Mouse (Mus musculus): Measurements from ENCODE around the gene Nrg3. TPM values are rescaled to one million over a fixed set of nuclear protein-coding genes. Genes with fewer than 3 reads are reported as not detected.
"Not testable (repeated sequence)": the region's sequence is repeated elsewhere in the genome, so short reads cannot be mapped to it uniquely, and the experiment has no call there.

Gene Nrg3
- polyA plus RNA-seq, 1 experiment: 0.05 TPM

- DNase-seq (ENCODE audit: low read depth, low spot score): no peak
- 33% methylated on average over 1 of the region's 1 CpGs for WGBS
These were observed 217.5 kb downstream of the Nrg3 start for GRCm38 (mm10) chr14:39255391-39255790.

- 55% methylated on average over 2 of the region's 2 CpGs for WGBS
- DNase-seq (ENCODE audit: low read depth, low spot score): no peak
These were observed 232.6 kb downstream of the Nrg3 start for GRCm38 (mm10) chr14:39240267-39240666.

GRCm38 (mm10) chr14:39211472-39211871 lies 261.4 kb downstream of the Nrg3 start:
- no peak for DNase-seq (ENCODE audit: low read depth, low spot score)

DNA sequence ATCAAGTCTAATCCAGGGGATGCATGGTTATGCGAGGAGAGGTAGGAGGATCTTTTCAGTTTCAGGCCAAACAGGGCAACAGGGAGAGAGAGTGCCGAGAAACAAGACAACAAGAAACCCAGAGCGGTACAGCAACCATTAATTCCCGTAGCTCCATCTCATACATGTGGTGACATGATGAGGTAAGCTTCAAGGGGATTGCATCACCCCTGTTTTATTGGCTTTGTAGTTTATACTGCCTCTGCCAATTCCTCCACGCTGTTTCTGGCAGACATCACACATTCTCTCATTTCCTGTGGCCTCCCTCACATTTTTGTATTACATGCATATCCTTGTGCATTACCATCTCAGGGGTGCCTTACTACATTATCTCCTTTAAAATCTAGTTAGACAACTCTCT lies 280.9 kb downstream of the Nrg3 start:
- 63% methylated on average over 5 of the region's 5 CpGs for WGBS
- no peak for DNase-seq (ENCODE audit: low read depth, low spot score)

More at GRCm38 (mm10) chr14:39211472-39211871, 261.4 kb downstream of the Nrg3 start:
- 71% methylated on average over 1 of the region's 1 CpGs for WGBS

DNA sequence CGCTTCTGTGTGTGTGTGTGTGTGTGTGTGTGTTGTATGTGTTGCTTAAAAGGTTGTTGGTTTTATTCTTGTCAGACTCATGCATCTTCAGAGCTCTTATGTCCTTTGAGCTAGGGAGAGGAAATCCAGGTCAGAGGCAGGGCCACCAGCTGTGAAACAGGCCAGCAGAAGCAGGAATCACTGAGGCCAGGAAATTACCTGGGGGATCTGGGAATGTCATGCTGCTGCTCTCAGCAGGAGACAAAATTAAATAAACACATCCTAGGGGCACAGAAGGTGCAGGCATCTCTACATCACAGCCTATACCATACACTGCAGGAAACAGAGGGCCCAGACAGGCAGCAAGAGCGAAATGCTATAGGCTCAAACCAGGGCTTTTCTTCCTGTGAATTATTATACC lies 299.2 kb downstream of the Nrg3 start:
- 71% methylated on average over 2 of the region's 2 CpGs for WGBS

DNA sequence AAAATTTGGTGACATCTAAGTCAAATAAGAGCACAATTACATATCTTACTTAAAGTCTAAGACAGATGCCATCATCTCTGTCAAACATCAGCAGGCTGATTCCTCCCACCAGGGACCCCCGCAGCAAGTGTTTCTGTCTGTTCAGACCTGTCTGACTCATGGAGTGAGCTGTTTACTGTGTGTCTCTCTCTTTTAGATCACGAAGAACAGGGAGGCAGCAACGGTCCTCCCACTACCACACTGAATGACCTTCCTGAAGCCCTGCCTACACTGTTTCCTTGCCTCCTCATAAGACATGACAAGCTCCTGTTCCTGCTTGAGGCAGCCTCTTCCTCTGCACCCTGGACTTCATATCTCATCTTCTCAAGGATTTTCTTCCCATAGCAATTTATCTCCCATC lies 312.7 kb downstream of the Nrg3 start:
- 57% methylated on average over 3 of the region's 3 CpGs for WGBS
- DNase-seq (ENCODE audit: low read depth, low spot score): no peak

More for the DNA sequence above, 299.2 kb downstream of the Nrg3 start:
- DNase-seq (ENCODE audit: low read depth, low spot score): no peak

DNA sequence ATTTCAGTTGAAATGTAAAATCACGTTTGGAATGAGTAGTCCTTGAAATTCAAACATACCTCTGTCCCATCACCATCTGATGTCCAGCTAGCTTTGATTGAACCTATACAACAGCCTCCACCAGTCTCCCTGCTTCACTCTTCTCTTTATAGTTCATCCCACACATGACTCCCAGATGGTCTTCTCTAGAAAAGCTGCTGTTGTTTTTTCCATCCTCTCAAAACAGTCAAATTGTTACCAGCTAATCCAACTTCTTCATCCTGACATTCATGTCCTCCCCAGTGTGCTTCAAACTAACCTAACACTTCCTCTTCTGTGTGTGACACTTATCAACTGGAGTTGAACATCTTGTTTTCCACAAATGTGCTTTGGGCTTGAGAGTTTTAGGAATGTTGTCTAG lies 317.4 kb downstream of the Nrg3 start:
- no peak for DNase-seq (ENCODE audit: low read depth, low spot score)
- WGBS: 27% methylated on average over 1 of the region's 1 CpGs

DNA sequence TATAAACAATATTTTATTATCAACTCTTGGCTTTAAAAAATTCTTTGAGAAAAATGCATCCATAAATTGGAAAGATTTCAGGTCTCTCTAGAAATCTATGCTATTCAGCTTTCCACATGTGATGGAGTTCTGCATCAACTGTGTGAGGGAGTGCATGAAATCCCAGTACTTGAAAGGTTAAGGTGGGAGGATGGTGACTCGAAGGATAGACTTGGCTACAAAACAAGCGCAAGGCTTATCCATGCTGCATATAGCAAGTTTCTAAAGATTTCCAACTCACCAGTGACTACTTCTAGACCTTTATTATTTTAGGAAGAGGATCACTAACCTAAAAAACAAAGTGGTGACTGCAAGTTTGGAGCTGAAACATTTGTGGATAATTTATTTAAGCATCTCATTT lies 343.1 kb downstream of the Nrg3 start:
- 78% methylated on average over 2 of the region's 2 CpGs for WGBS
- no peak for DNase-seq (ENCODE audit: low read depth, low spot score)

- 37% methylated on average over 3 of the region's 3 CpGs for WGBS
- DNase-seq (ENCODE audit: low read depth, low spot score): no peak
These were observed 354.9 kb downstream of the Nrg3 start for GRCm38 (mm10) chr14:39117977-39118376.

DNA sequence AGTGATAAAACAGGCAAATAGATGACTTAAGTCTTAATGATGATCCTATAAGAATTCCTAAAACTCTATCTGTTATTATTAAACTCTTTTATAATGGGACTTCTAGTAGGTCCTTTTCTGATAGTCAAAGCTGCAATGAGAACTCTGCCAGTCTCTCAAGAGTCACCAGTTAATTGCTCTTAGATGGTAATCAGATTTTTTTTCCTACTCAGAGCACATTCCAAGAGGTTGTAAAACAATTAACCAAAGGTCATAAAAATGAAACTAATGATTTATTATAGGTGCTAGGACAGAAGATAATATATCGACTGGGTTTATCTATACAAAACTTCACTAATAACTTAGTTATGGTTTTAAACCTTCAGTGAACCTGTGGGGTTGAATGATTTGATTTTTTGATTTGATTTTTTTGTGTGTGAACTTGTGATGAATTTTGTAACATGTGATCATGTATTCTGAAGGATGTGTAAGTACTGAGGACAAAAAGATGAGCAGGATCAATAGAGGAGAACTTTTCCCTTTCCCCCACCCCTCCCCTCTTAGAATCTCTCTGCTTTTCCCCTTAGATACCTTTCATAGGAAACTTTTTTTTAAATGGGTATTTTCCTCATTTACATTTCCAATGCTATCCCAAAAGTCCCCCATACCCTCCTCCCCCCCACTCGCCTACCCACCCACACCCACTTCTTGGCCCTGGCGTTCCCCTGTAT lies 356.2 kb downstream of the Nrg3 start:
- DNase-seq (ENCODE audit: low read depth, low spot score): not testable (repeated sequence)
- WGBS: 40% methylated on average over 3 of the region's 3 CpGs

- WGBS: 59% methylated on average over 3 of the region's 3 CpGs
- DNase-seq (ENCODE audit: low read depth, low spot score): no peak
These were observed 363.3 kb downstream of the Nrg3 start for GRCm38 (mm10) chr14:39109566-39109965.

DNA sequence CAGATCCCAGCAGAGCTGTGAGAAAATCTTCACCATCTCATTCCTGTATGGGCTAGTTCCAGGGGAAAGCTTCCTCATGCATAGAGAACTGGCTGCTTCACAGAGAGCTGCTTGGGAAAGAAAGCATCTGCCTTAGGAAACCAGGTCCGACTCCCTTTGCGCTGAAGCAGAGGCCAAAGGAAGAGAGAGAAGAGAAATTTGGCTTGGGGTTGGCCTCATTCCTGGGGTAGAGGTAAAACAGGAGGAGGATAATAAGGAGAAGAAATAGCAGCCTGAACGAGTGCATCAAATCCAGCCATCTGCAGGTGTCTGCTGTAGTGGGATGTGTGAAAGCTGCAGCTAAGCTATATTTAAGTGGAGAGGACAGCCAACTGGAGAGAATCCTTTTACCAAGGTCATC lies 366.1 kb downstream of the Nrg3 start:
- DNase-seq (ENCODE audit: low read depth, low spot score): no peak
- WGBS: 79% methylated on average over 3 of the region's 3 CpGs

GRCm38 (mm10) chr14:39095219-39095618 lies 377.7 kb downstream of the Nrg3 start:
- 61% methylated on average over 1 of the region's 1 CpGs for WGBS
- no peak for DNase-seq (ENCODE audit: low read depth, low spot score)

GRCm38 (mm10) chr14:39079461-39079860 lies 393.4 kb downstream of the Nrg3 start:
- WGBS: 27% methylated on average over 1 of the region's 1 CpGs

DNA sequence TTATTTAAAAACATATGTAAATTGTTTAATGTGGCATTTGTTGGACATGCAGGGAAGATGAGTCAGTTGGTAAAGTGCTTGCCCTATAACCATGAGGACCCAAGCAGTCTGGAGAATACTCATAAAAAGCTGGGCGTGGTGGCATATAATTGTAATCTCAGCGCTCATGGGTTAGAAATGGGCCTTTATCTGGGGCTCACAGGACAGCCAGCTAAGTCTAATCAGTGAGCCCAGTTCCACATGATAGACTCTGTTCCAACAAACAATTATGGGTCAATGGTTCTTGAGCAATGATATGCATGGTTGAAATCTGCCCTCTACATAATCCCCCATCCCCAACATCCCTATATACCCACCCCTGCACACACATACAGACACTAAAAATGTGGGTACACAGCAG lies 421.3 kb downstream of the Nrg3 start:
- no peak for DNase-seq (ENCODE audit: low read depth, low spot score)
- 67% methylated on average over 2 of the region's 2 CpGs for WGBS

More at GRCm38 (mm10) chr14:39079461-39079860, 393.4 kb downstream of the Nrg3 start:
- no peak for DNase-seq (ENCODE audit: low read depth, low spot score)

GRCm38 (mm10) chr14:39049021-39049420 lies 423.9 kb downstream of the Nrg3 start:
- 59% methylated on average over 2 of the region's 2 CpGs for WGBS
- DNase-seq (ENCODE audit: low read depth, low spot score): no peak

GRCm38 (mm10) chr14:39044290-39044689 lies 428.6 kb downstream of the Nrg3 start:
- no peak for DNase-seq (ENCODE audit: low read depth, low spot score)
- WGBS: 76% methylated on average over 1 of the region's 1 CpGs

- 72% methylated on average over 3 of the region's 3 CpGs for WGBS
- no peak for DNase-seq (ENCODE audit: low read depth, low spot score)
These were observed 429.1 kb downstream of the Nrg3 start for GRCm38 (mm10) chr14:39043793-39044192.

- no peak for DNase-seq (ENCODE audit: low read depth, low spot score)
- WGBS: 47% methylated on average over 5 of the region's 5 CpGs
These were observed 429.5 kb downstream of the Nrg3 start for GRCm38 (mm10) chr14:39043384-39043783.

GRCm38 (mm10) chr14:39039046-39039445 lies 433.8 kb downstream of the Nrg3 start:
- no peak for DNase-seq (ENCODE audit: low read depth, low spot score)
- WGBS: 67% methylated on average over 1 of the region's 1 CpGs

DNA sequence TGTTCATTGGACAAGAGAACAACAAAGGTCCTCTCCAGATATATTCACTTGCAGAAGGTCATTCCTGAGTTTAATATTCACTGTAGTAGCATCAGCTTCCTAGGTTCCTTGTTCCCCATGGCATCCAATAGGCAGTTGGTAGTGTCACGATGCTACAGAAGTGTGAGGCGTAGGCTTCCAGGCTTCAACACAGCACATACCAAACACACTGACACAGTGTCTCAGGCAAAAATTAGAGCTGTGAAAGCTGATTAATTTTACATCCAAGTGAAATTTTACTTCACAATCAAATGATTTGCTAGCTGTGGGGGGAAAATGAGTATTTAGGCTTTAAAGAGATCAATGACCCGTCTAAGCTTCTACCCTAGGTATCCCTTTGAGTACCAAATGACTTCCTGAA lies 438.4 kb downstream of the Nrg3 start:
- WGBS: 93% methylated on average over 3 of the region's 3 CpGs
- no peak for DNase-seq (ENCODE audit: low read depth, low spot score)

- DNase-seq (ENCODE audit: low read depth, low spot score): no peak
- 85% methylated on average over 2 of the region's 2 CpGs for WGBS
These were observed 449.8 kb downstream of the Nrg3 start for GRCm38 (mm10) chr14:39023065-39023464.

All from large intestine, adult 2 months (tissue).